Mouse (Mus musculus) erythroblast, embryonic 14.5 days (primary cell): ENCODE measurements around the gene Syne2.

Source experiments
- GATA1 ChIP-seq: IDR thresholded peaks from 2 replicates; pipeline ENCODE4 v1.6.1; 2012; ENCODE audit warnings: low read length, inconsistent platforms, mixed read lengths
- TAL1 ChIP-seq: IDR thresholded peaks from 3 replicates; pipeline ENCODE4 v1.6.1; 2012; ENCODE audit warnings: low read length, inconsistent platforms, mixed read lengths

DNA sequence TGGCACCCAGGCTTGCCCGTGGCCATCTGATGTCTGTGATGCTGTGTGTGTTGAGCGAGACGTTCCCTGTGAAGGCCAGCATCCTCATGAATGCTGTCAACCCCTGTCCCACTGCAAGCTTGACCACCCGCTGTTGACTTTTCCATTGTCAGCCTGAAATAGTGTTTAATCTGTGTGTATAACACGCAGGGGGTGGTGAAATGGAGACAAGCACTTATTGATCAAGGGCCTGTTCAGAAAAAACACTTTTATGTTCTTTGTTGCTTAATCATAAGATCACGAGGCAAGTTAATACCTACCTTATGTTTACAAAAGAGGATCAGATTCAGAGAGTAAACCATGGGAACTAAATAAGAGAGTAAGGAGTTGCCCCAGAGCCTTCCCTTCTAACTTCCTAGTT, 191.1 kb downstream of the Syne2 start:
- TF ChIP-seq TAL1, result no peak
- TF ChIP-seq GATA1, result no peak
